Mouse (Mus musculus): ENCODE measurements around the gene Add1. TPM values are rescaled to one million over a fixed set of nuclear protein-coding genes. Genes with fewer than 3 reads are reported as not detected.
A peak's percentile ranks its signal among the peaks of the same experiment; 100 is the strongest.

Add1 gene
- total RNA-seq, 2 experiments from 2014 or later = 444 to 448 TPM

- Histone ChIP-seq H3K27ac (no peak overlapping the region), H3K4me3 (no peak overlapping the region)
- DNase-seq (ENCODE audit: low spot score in 2 of 2) = no peak
- no peak for TF ChIP-seq CTCF (conservative IDR thresholded peaks at IDR 0.05)
Observed at GRCm38 (mm10) chr5:34663231-34663630, 89.8 kb downstream of the Add1 start.

GRCm38 (mm10) chr5:34669493-34669892 lies 96.0 kb downstream of the Add1 start:
- TF ChIP-seq CTCF (conservative IDR thresholded peaks at IDR 0.05) = peak; percentile 59
- no peak overlapping the region for H3K27ac ChIP-seq
- no peak for DNase-seq (ENCODE audit: low spot score in 2 of 2)
- H3K4me3 ChIP-seq = no peak overlapping the region

- Histone ChIP-seq H3K4me3 (no peak overlapping the region), H3K27ac (no peak overlapping the region)
- peak; percentile 66 for TF ChIP-seq CTCF (conservative IDR thresholded peaks at IDR 0.05)
- DNase-seq (ENCODE audit: low spot score in 2 of 2) = no peak
Observed at GRCm38 (mm10) chr5:34670280-34670679, 96.8 kb downstream of the Add1 start.

Small RNA genes lying within 50 kb of the gene (microRNA-seq; reads per million reads assigned to microRNA genes)
- 0.74 to 1.3 reads per million in 2 experiments for gene Mir7036b

Other genes starting within 250 kb of the Add1 start
- 10 to 100 TPM; 80.5 to 81.0 TPM for gene Rnf4, start 237.4 kb upstream of the Add1 start, total RNA-seq (2021)
- 10 to 100 TPM; 42.6 to 46.4 TPM for gene Fam193a, start 203.7 kb upstream of the Add1 start, total RNA-seq (2021)
- gene Tnip2, start 59.7 kb upstream of the Add1 start, total RNA-seq (2021) = 10 to 100 TPM; 29.9 to 30.9 TPM
- gene Sh3bp2, start 47.8 kb upstream of the Add1 start, total RNA-seq (2021) = 1 to 10 TPM; 3.3 to 6.6 TPM
- gene Mfsd10, start 63.5 kb downstream of the Add1 start, total RNA-seq (2021) = 10 to 100 TPM; 38.3 to 48.1 TPM
- 10 to 100 TPM; 16.0 to 16.9 TPM for gene Nop14, start 86.5 kb downstream of the Add1 start, total RNA-seq (2021)
- gene Grk4, start 86.7 kb downstream of the Add1 start, total RNA-seq (2021) = 1 to 10 TPM; 4.5 to 6.3 TPM
- gene Htt, start 188.1 kb downstream of the Add1 start, total RNA-seq (2021) = 10 to 100 TPM; 78.2 to 83.5 TPM

All from layer of hippocampus, adult 2 months (tissue).